Mouse (Mus musculus): Measurements from ENCODE around the gene Atp8a2.

GRCm38 (mm10) chr14:59878248-59878647, 318.7 kb downstream of the Atp8a2 start:
- TF ChIP-seq POLR2A (IDR thresholded peaks at IDR 0.05; ENCODE audit: borderline replicate concordance, insufficient read depth, low read length) (no peak), CTCF (IDR thresholded peaks at IDR 0.05; ENCODE audit: borderline replicate concordance, insufficient read depth, low read depth, low read length) (no peak)

Data from cerebellum, adult 2 months (tissue).